Mouse (Mus musculus) cortical plate, adult 2 months (tissue): ENCODE results near the gene Myct1.

Source experiments
- CTCF ChIP-seq: fragments of 200-500 bp; IDR thresholded peaks from 2 replicates; pipeline ENCODE4 v1.5.1; 2011; ENCODE audit warnings: mild to moderate bottlenecking, control low read depth, low read length; ENCODE audit not compliant: insufficient read depth; ENCODE audit errors: extremely low read depth
- POLR2A ChIP-seq: fragments of 200-500 bp; IDR thresholded peaks from 2 replicates; pipeline ENCODE4 v1.6.1; 2011; ENCODE audit warnings: mild to moderate bottlenecking, low read length, control low read depth; ENCODE audit not compliant: insufficient read depth; ENCODE audit errors: extremely low read depth

- TF ChIP-seq CTCF (no peak), POLR2A (no peak)
Observed at GRCm38 (mm10) chr10:5591996-5592395, 1.6 kb upstream of the Myct1 start.
